Mouse (Mus musculus) liver, postnatal 0 days (tissue): ENCODE measurements around the gene H2al2c. TPM values are rescaled to one million over a fixed set of nuclear protein-coding genes. Genes with fewer than 3 reads are reported as not detected.
"Not testable (repeated sequence)": the region's sequence is repeated elsewhere in the genome, so short reads cannot be mapped to it uniquely, and the experiment has no call there.

Experiments
- ATAC-seq: fragments of 200-750 bp; cut with Nextera tagmentation; 2 replicates; pipeline ENCODE4 v1.8.0; 2017; ENCODE audit warnings: mild to moderate bottlenecking, moderate library complexity
- DNase-seq: peaks from one replicate; pipeline ENCODE4 v3.0.0-alpha.2; 2016
- H3K27ac ChIP-seq: fragments of 300-500 bp; sonication (generic); 2 replicates; pipeline ENCODE4 v1.5.1; 2014; ENCODE audit warnings: antibody characterized with exemption, moderate library complexity, mild to moderate bottlenecking, low read depth
- H3K27me3 ChIP-seq: fragments of 300-500 bp; sonication (generic); 2 replicates; pipeline ENCODE4 v1.6.1; 2014; ENCODE audit warnings: low read length, control low read depth, mixed read lengths; ENCODE audit not compliant: insufficient read depth
- H3K36me3 ChIP-seq: fragments of 300-500 bp; sonication (generic); replicated peaks from 2 replicates; pipeline ENCODE4 v1.6.1; 2014; ENCODE audit warnings: mild to moderate bottlenecking, control low read depth, low read length, moderate library complexity, mixed read lengths; ENCODE audit not compliant: insufficient read depth
- H3K4me1 ChIP-seq: fragments of 300-500 bp; sonication (generic); 2 replicates; pipeline ENCODE4 v1.6.1; 2014; ENCODE audit warnings: antibody characterized with exemption, mild to moderate bottlenecking, control low read depth; ENCODE audit not compliant: insufficient read depth
- H3K4me2 ChIP-seq: fragments of 300-500 bp; sonication (generic); 2 replicates; pipeline ENCODE4 v1.6.1; 2014; ENCODE audit warnings: low read depth, mild to moderate bottlenecking, low read length, moderate library complexity, mixed read lengths
- H3K4me3 ChIP-seq: fragments of 300-500 bp; sonication (generic); 2 replicates; pipeline ENCODE4 v1.5.1; 2014; ENCODE audit warnings: low read depth, low read length
- H3K9ac ChIP-seq: fragments of 300-500 bp; sonication (generic); replicated peaks from 2 replicates; pipeline ENCODE4 v1.6.1; 2014; ENCODE audit warnings: mild to moderate bottlenecking, moderate library complexity
- H3K9me3 ChIP-seq: fragments of 300-500 bp; sonication (generic); 2 replicates; pipeline ENCODE4 v1.6.1; 2016; ENCODE audit warnings: mild to moderate bottlenecking, control low read depth, low read length, mixed read lengths
- WGBS: fragments of 180-500 bp; shearing (Covaris S2); extraction: QIAGEN DNeasy Blood & Tissue Kit; methylation state at CpG from one replicate; pipeline ENCODE4 v1.1.7; 2014; ENCODE audit not compliant: insufficient replicate concordance; 5-methylcytosine and 5-hydroxymethylcytosine counted together
- polyA plus RNA-seq: library from polyadenylated mRNA; unstranded; fragments of >200 nt; fragmentation: Nextera tagmentation; extraction: Ambion mirVana; gene quantifications from 2 replicates; pipeline ENCODE4 v1.2.1, GENCODE M21; 2015

Gene H2al2c
- polyA plus RNA-seq = not detected in 2 replicates

- H3K36me3 ChIP-seq, H3K4me1 ChIP-seq, H3K27me3 ChIP-seq, H3K4me2 ChIP-seq, H3K9me3 ChIP-seq, H3K4me3 ChIP-seq, ATAC-seq, H3K27ac ChIP-seq, H3K9ac ChIP-seq, DNase-seq: not testable (repeated sequence)
- WGBS = no CpG with 5 or more reads among the region's 4 CpGs
These were observed at the start of gene H2al2c for GRCm38 (mm10) chrY:2598799-2599198. Gene H2al2c, plus strand, starts transcription at chrY:2599099.

Other genes with a start within 250 kb of the H2al2c start
- not detected in 2 replicates for gene Sry, start 64.6 kb downstream of the H2al2c start, polyA plus RNA-seq
- gene H2al2b, start 121.6 kb downstream of the H2al2c start, polyA plus RNA-seq = not detected in 2 replicates
- not detected in 2 replicates for gene Gm4064, start 197.1 kb downstream of the H2al2c start, polyA plus RNA-seq
- not detected in 2 replicates for gene Rbmy, start 231.6 kb downstream of the H2al2c start, polyA plus RNA-seq
- not detected in 2 replicates for gene Gm10256, start 231.6 kb downstream of the H2al2c start, polyA plus RNA-seq